Mouse (Mus musculus): Measurements from ENCODE around the gene Kcnip4.

The Kcnip4 gene

GRCm38 (mm10) chr5:49524394-49525241 lies at the start of gene Kcnip4:
TSS of gene Kcnip4 (minus strand) at chr5:49524907.
- peak; percentile 18 for DNase-seq (ENCODE audit: low read depth, low spot score)

DNA sequence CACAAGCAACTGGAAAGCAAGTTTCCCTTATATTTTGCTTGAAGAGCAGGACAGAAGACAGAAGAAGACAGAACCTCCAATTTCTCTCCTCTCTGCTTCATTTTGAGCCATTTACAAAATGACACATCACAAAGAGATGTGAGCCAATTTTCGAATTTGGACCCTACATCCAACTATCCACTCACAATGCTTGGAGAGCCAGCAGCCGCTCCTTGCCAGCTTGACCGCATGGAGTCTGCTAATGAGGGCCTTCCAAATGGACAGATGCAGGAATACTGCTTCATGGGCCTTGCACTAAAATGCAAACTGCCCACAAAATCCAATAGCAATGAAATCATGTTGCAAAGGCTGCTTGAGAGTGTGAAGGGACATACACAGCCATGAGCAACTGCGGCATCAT lies 47.2 kb upstream of the Kcnip4 start:
- no peak for DNase-seq (ENCODE audit: low read depth, low spot score)

- no peak for DNase-seq (ENCODE audit: low read depth, low spot score)
These were observed 39.0 kb upstream of the Kcnip4 start for GRCm38 (mm10) chr5:49563751-49564150.

GRCm38 (mm10) chr5:49557436-49557835 lies 32.7 kb upstream of the Kcnip4 start:
- no peak for DNase-seq (ENCODE audit: low read depth, low spot score)

GRCm38 (mm10) chr5:49547884-49548283 lies 23.2 kb upstream of the Kcnip4 start:
- DNase-seq (ENCODE audit: low read depth, low spot score) = no peak

- no peak for DNase-seq (ENCODE audit: low read depth, low spot score)
These were observed 4.7 kb upstream of the Kcnip4 start for GRCm38 (mm10) chr5:49529362-49529761.

GRCm38 (mm10) chr5:49525242-49525612 lies 520 bp upstream of the Kcnip4 start:
- no peak for DNase-seq (ENCODE audit: low read depth, low spot score)

DNA sequence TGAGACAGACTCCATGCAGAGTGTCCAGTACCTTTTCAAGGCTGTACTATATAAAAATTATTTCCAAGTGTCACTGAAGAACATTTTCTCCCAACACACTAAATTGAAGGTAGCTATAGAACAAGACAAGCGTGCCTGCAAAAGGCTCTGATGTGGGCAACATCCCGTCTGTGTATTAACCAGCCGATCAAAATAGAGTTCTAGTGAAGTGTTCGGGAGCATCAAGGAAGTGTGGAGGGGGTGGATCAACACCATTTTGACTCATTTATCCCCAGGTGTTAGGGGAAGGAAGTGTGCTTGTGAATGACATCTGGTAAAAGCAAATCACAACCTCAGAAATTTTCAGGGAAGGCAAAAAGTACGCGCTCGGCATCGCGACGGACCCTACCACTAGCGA lies 712 bp downstream of the Kcnip4 start:
- DNase-seq (ENCODE audit: low read depth, low spot score) = peak; percentile 3

DNA sequence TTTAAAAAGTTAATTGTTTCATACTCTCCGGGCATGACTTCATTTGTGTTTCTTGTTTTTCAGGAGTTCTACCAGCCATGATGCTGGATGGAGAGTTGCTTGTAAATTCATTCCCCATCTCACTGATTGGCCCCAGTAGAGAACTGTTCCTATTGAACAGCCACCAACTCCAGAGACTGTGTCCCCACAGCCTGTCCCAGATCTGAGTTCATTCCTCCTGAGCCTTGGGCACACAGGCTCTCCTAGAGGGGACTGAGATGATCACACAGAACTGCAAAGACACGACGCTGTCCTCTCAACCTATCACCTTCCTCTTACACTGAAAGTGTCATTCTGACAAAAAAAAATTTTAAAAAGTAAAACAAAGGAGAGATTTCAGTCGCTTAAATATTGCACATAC lies 1.7 kb downstream of the Kcnip4 start:
- no peak for DNase-seq (ENCODE audit: low read depth, low spot score)

DNA sequence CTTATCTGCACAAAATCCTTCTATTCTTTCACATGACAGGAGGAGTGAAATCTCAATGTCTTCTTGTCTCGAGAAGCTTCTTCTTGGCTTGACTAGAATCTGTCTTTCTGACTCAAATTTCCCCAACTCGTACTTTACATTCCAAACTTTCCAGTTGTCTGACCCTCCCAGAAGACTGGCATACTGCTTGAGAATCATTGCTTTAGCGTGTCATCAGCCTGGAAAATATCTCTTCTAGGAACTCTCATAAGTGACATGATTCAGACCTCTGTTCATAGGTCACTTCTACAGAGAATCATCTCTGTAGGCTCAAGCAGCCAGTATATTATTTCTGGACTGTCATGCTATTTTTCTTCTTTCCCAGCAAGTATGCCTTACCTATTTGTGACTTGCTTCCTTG lies 26.0 kb downstream of the Kcnip4 start:
- no peak for DNase-seq (ENCODE audit: low read depth, low spot score)

DNA sequence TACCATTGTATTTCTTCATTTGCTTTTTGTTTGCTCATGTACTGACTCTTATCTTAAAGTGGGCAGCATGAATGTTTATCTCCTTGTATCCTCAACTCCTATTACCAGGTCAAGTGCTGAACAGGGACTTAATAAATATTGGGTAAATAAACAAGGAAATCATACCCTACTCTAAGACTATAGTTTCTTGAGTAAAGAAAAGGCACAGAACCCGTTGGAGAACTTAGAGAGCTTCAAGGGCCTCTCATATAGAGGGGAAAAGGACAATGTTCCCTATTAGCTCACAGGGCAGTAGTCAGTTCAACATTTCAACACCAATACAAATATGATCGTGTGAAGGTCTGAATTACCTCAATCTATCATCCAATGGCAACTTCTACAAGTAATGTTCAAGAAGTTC lies 37.4 kb downstream of the Kcnip4 start:
- DNase-seq (ENCODE audit: low read depth, low spot score) = no peak

- DNase-seq (ENCODE audit: low read depth, low spot score) = no peak
These were observed 54.0 kb downstream of the Kcnip4 start for GRCm38 (mm10) chr5:49470738-49471137.

GRCm38 (mm10) chr5:49460643-49461276 lies 63.9 kb downstream of the Kcnip4 start:
- DNase-seq (ENCODE audit: low read depth, low spot score) = no peak

- DNase-seq (ENCODE audit: low read depth, low spot score) = no peak
These were observed 71.6 kb downstream of the Kcnip4 start for GRCm38 (mm10) chr5:49453100-49453499.

DNA sequence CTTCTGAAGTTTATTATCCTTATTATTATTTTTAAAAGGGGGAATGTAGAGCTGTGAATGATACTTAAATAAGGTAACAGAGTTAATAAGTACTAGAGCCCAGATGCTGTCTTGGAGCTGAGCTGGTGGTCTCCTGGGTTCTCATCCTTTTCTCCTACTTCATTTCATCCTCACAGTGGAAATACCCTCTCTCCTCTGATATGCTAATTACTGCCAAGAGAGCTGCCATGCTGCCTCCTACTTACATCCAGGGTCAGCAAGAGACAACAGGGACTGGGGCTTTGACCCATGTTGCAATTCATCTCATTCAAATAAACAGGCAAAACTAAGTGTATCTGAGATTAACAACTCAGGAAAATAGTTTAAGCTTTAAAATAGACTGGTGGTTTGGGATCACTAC lies 73.4 kb downstream of the Kcnip4 start:
- no peak for DNase-seq (ENCODE audit: low read depth, low spot score)

DNA sequence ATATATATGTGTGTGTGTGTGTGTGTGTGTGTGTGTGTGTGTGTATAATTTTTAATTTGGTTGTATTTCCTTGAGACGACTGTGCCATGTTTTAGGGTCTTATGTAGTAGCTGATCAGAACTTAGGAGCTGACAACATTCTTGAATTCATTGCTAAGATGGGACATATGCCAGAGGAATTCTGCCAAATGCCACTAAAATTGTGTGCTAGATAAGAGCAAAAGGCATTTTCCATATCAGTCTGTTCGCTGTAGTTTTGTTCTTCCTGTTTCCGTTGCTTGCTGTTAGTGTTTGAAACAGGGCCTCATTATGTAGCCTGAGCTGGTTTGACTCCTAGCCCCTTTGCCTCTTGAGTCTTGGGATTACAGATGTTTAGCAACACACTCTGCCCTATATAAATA lies 73.8 kb downstream of the Kcnip4 start:
- no peak for DNase-seq (ENCODE audit: low read depth, low spot score)

DNA sequence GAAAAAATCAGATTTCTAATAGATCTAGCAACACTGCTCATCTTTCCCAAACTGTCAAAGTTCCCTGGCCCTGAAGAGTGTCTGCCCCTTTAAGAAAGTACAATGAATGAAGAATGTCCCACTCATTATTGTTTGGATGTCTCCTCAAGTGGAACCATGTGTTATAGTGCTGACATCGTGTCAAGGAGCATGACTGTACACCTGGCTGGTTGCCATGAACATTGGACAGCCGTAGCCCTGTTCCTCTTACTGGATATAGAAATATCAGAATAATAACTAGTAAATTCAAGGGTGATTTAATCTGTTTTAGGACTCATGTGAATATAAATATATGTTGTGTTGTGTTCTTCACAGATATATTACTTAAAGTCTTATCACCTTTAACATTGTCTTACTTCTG lies 87.5 kb downstream of the Kcnip4 start:
- no peak for DNase-seq (ENCODE audit: low read depth, low spot score)

DNA sequence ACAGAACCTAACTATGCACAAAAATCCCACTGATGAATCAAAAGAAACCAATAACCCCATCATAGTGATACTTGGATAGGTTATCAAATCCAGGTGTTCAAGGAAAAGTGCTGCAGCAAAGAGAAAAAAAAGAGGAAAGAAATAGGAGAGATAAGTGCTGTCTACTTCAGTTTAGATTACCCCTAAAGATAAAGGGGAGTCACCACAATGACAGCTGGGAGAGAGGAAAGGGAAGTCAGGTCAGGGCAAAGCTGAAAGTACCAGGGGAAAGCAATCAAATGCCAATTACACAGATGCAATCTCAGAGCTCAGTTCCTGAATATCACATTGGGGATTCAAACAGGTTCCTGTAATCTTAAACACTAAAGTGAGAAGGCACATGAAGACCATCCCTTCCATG lies 97.0 kb downstream of the Kcnip4 start:
- no peak for DNase-seq (ENCODE audit: low read depth, low spot score)

- DNase-seq (ENCODE audit: low read depth, low spot score) = no peak
These were observed 105.0 kb downstream of the Kcnip4 start for GRCm38 (mm10) chr5:49419707-49420106.

- no peak for DNase-seq (ENCODE audit: low read depth, low spot score)
These were observed 116.4 kb downstream of the Kcnip4 start for GRCm38 (mm10) chr5:49408351-49408750.

DNA sequence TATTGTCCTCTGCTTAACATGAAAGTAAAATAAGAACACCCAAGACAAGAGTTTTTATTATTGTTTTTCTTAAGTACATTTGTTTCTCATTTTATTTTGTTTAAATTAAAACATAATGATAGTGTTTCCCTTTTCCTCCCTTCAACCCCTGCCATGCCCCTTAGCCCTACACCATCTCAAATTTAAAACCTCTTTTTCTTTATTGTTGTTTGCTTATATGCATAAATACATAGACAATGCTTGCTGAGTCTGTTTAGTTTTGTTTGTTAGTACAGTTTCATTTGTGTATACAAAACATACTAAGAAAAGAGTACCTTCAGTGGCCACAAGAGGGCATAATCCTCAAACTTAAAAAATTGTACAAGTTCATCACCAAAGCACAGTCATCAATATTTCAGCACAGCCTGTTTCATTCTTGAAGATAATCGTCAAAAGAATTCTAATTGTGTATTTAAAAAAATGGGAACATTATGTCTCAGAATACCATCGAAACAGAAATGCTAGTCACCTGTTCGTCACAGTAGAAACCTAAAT lies 154.1 kb downstream of the Kcnip4 start:
- DNase-seq (ENCODE audit: low read depth, low spot score) = peak; percentile 44

GRCm38 (mm10) chr5:49368636-49369423 lies 155.9 kb downstream of the Kcnip4 start:
- DNase-seq (ENCODE audit: low read depth, low spot score) = peak; percentile 64
